Mouse (Mus musculus) MEL (cell line): ENCODE results near the gene Col12a1. TPM values are rescaled to one million over a fixed set of nuclear protein-coding genes. Genes with fewer than 3 reads are reported as not detected.

Experiments
- DNase-seq: peaks from one replicate; pipeline ENCODE4 v3.0.0; 2011; ENCODE audit warnings: low read depth, low spot score
- H3K27ac ChIP-seq: 2 replicates; pipeline ENCODE4 v1.5.1; 2012; ENCODE audit warnings: low read depth, mild to moderate bottlenecking, control low read depth, low read length, moderate library complexity; ENCODE audit not compliant: control insufficient read depth
- H3K27me3 ChIP-seq, 2 experiments: fragments of 150-350 bp in 1 of 2; sonication (generic) in 1 of 2; 2 replicates each; pipeline ENCODE4 v1.6.1; 2012; ENCODE audit warnings: low read length in 2 of 2, mild to moderate bottlenecking in 2 of 2, improper control_type of control experiment in 1 of 2, moderate library complexity in 1 of 2; ENCODE audit not compliant: insufficient read depth in 2 of 2, control insufficient read depth in 1 of 2
- H3K36me3 ChIP-seq, 2 experiments: 2 replicates each; pipeline ENCODE4 v1.6.1; 2012 to 2014; ENCODE audit warnings: low read length in 2 of 2, improper control_type of control experiment in 1 of 2, inconsistent platforms in 1 of 2, mild to moderate bottlenecking in 1 of 2; ENCODE audit not compliant: insufficient read depth in 2 of 2, control insufficient read depth in 1 of 2
- H3K4me1 ChIP-seq, 2 experiments: fragments of 150-350 bp in 1 of 2; sonication (generic) in 1 of 2; 2 replicates each; pipeline ENCODE4 v1.6.1; 2012; ENCODE audit warnings: low read length in 2 of 2, improper control_type of control experiment in 1 of 2, mild to moderate bottlenecking in 1 of 2; ENCODE audit not compliant: insufficient read depth in 2 of 2, control insufficient read depth in 1 of 2
- H3K4me3 ChIP-seq, 2 experiments: fragments of 150-350 bp in 1 of 2; sonication (generic) in 1 of 2; 2 replicates each; pipeline ENCODE4 v1.5.1; 2012; ENCODE audit warnings: low read depth in 2 of 2, low read length in 2 of 2, mild to moderate bottlenecking in 2 of 2, moderate library complexity in 2 of 2, control low read depth in 1 of 2, improper control_type of control experiment in 1 of 2; ENCODE audit not compliant: control insufficient read depth in 1 of 2, insufficient read depth in 1 of 2
- H3K79me2 ChIP-seq: 2 replicates; pipeline ENCODE4 v1.6.1; 2012; ENCODE audit warnings: mild to moderate bottlenecking, low read length, moderate library complexity; ENCODE audit not compliant: control insufficient read depth, poor library complexity, insufficient read depth
- H3K9ac ChIP-seq: 2 replicates; pipeline ENCODE4 v1.6.1; 2012; ENCODE audit warnings: low read depth, mild to moderate bottlenecking, control low read depth, low read length, moderate library complexity; ENCODE audit not compliant: control insufficient read depth, poor library complexity, severe bottlenecking
- H3K9me3 ChIP-seq: fragments of 150-350 bp; sonication (generic); replicated peaks from 2 replicates; pipeline ENCODE4 v1.6.1; 2012; ENCODE audit warnings: mild to moderate bottlenecking, low read length, improper control_type of control experiment, moderate library complexity; ENCODE audit not compliant: insufficient read depth
- BHLHE40 ChIP-seq: IDR thresholded peaks from 2 replicates; pipeline ENCODE4 v1.6.1; 2012; ENCODE audit warnings: low read depth, mild to moderate bottlenecking, inconsistent platforms, low read length, improper control_type of control experiment, borderline replicate concordance
- CHD1 ChIP-seq: IDR thresholded peaks from 2 replicates; pipeline ENCODE4 v1.6.1; 2012; ENCODE audit warnings: low read depth, mild to moderate bottlenecking, inconsistent platforms, low read length, improper control_type of control experiment
- CHD2 ChIP-seq: IDR thresholded peaks from 2 replicates; pipeline ENCODE4 v1.6.1; 2011; ENCODE audit warnings: low read length, improper control_type of control experiment
- ELF1 ChIP-seq: IDR thresholded peaks from 2 replicates; pipeline ENCODE4 v1.6.1; 2014; ENCODE audit warnings: low read depth, mild to moderate bottlenecking, inconsistent platforms, low read length, improper control_type of control experiment, moderate library complexity
- ETS1 ChIP-seq: IDR thresholded peaks from 2 replicates; pipeline ENCODE4 v1.6.1; 2012; ENCODE audit warnings: low read depth, mild to moderate bottlenecking, inconsistent platforms, low read length, improper control_type of control experiment, moderate library complexity
- GATA1 ChIP-seq: IDR thresholded peaks from 2 replicates; pipeline ENCODE4 v1.6.1; 2011; ENCODE audit warnings: low read depth, low read length, improper control_type of control experiment
- MAX ChIP-seq: IDR thresholded peaks from 2 replicates; pipeline ENCODE4 v1.6.1; 2011; ENCODE audit warnings: low read length, improper control_type of control experiment
- MAZ ChIP-seq: IDR thresholded peaks from 2 replicates; pipeline ENCODE4 v1.6.1; 2012; ENCODE audit warnings: low read depth, mild to moderate bottlenecking, inconsistent platforms, low read length, improper control_type of control experiment
- MYB ChIP-seq: IDR thresholded peaks from 2 replicates; pipeline ENCODE4 v1.6.1; 2011; ENCODE audit warnings: mild to moderate bottlenecking, low read depth, low read length, improper control_type of control experiment
- MYC ChIP-seq: IDR thresholded peaks from 2 replicates; pipeline ENCODE4 v1.6.1; 2011; ENCODE audit warnings: low read depth, mild to moderate bottlenecking, low read length, improper control_type of control experiment, moderate library complexity
- POLR2A ChIP-seq, 2 experiments: IDR thresholded peaks; 2 replicates each; pipeline ENCODE4 v1.6.1; 2011 to 2012; ENCODE audit warnings: low read length in 2 of 2, mild to moderate bottlenecking in 2 of 2, control low read depth in 1 of 2, improper control_type of control experiment in 1 of 2, low read depth in 1 of 2, moderate library complexity in 1 of 2; ENCODE audit not compliant: control insufficient read depth in 1 of 2, insufficient read depth in 1 of 2, poor library complexity in 1 of 2
- POLR2AphosphoS5 ChIP-seq: IDR thresholded peaks from 2 replicates; pipeline ENCODE4 v1.6.1; 2012; ENCODE audit warnings: low read depth, borderline replicate concordance, mild to moderate bottlenecking, inconsistent platforms, low read length, moderate library complexity, mixed read lengths
- RAD21 ChIP-seq: IDR thresholded peaks from 2 replicates; pipeline ENCODE4 v1.6.1; 2011; ENCODE audit warnings: mild to moderate bottlenecking, low read depth, low read length, improper control_type of control experiment
- RCOR1 ChIP-seq: IDR thresholded peaks from 2 replicates; pipeline ENCODE4 v1.6.1; 2012; ENCODE audit warnings: low read depth, mild to moderate bottlenecking, inconsistent platforms, low read length, improper control_type of control experiment
- SMC3 ChIP-seq: IDR thresholded peaks from 2 replicates; pipeline ENCODE4 v1.6.1; 2011; ENCODE audit warnings: low read depth, low read length, improper control_type of control experiment
- TAL1 ChIP-seq: IDR thresholded peaks from 2 replicates; pipeline ENCODE4 v1.6.1; 2012; ENCODE audit warnings: mild to moderate bottlenecking, inconsistent platforms, low read length, moderate library complexity, mixed read lengths
- TBP ChIP-seq: IDR thresholded peaks from 2 replicates; pipeline ENCODE4 v1.8.0; 2011; ENCODE audit warnings: low read depth, low read length, improper control_type of control experiment
- TCF12 ChIP-seq: IDR thresholded peaks from 2 replicates; pipeline ENCODE4 v1.6.1; 2014; ENCODE audit warnings: low read depth, mild to moderate bottlenecking, inconsistent platforms, low read length, improper control_type of control experiment, moderate library complexity
- UBTF ChIP-seq: IDR thresholded peaks from 2 replicates; pipeline ENCODE4 v1.6.1; 2012; ENCODE audit warnings: low read depth, mild to moderate bottlenecking, inconsistent platforms, low read length, improper control_type of control experiment, moderate library complexity, borderline replicate concordance; ENCODE audit not compliant: insufficient read depth
- ZC3H11A ChIP-seq: IDR thresholded peaks from 2 replicates; pipeline ENCODE4 v1.6.1; 2012; ENCODE audit warnings: low read depth, mild to moderate bottlenecking, inconsistent platforms, low read length, improper control_type of control experiment
- ZKSCAN1 ChIP-seq: IDR thresholded peaks from 2 replicates; pipeline ENCODE4 v1.6.1; 2012; ENCODE audit warnings: low read depth, mild to moderate bottlenecking, inconsistent platforms, low read length, improper control_type of control experiment, moderate library complexity
- ZMIZ1 ChIP-seq: IDR thresholded peaks from 2 replicates; pipeline ENCODE4 v1.6.1; 2012; ENCODE audit warnings: low read depth, mild to moderate bottlenecking, inconsistent platforms, low read length, improper control_type of control experiment, moderate library complexity
- ZNF384 ChIP-seq: IDR thresholded peaks from 2 replicates; pipeline ENCODE4 v1.6.1; 2012; ENCODE audit warnings: low read depth, mild to moderate bottlenecking, inconsistent platforms, low read length, improper control_type of control experiment
- polyA plus RNA-seq, 2 experiments: library from polyadenylated mRNA; stranded (reverse) in 1 of 2; unstranded in 1 of 2; fragments of >175 nt in 1 of 2; fragments of >200 nt in 1 of 2; gene quantifications; 2 replicates each; pipeline versions ENCODE4 v1.2.1 to v1.2.4; 2012; ENCODE audit warnings: low replicate concordance in 2 of 2, low read depth in 1 of 2; ENCODE audit not compliant: insufficient read length in 2 of 2, insufficient read depth in 1 of 2, missing spikeins in 1 of 2
- total RNA-seq: library from RNA; depleted of rRNA; stranded (reverse); fragments of 300-350 nt; gene quantifications from 2 replicates; pipeline ENCODE4 v1.2.3, GENCODE M21; 2012

Gene Col12a1
- total and polyA plus RNA-seq, 3 experiments = 0.13 TPM; not detected in 2

DNA sequence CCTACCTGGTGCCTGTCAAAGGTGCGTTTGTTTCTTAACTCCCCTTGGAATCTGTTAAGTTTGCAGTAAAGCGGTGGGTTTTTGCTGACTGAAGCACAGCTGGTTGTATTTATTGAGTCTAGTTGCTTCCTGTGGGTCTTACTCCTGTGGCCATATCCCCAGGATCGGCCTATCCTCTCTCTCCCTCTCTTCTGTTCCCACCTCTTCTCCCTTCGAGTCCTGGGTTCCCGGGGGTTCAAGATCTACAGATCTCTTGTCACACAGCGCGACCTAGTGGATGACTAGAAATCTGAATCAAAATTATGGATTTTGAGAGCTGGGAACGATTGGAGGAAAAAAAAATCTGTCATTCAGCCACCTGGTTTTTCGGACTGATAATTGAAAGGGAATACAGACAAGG, 2.4 kb upstream of the Col12a1 start (continued):
- TF ChIP-seq BHLHE40 = no peak
- no peak for TF ChIP-seq TCF12
- TF ChIP-seq UBTF = no peak
- TF ChIP-seq ZNF384 = no peak
- TF ChIP-seq TBP = no peak
- TF ChIP-seq ELF1 = no peak
- TF ChIP-seq MYC = no peak
- TF ChIP-seq MAZ = no peak
- TF ChIP-seq MAX = no peak
- peak; percentile 71 for TF ChIP-seq RAD21
- peak; percentile 42; the same call in 1 of the 2 replicates for TF ChIP-seq ZC3H11A
- no peak for TF ChIP-seq MYB
- TF ChIP-seq CHD2 = no peak
- TF ChIP-seq ZKSCAN1 = no peak
- no peak for TF ChIP-seq RCOR1
- peak; percentile 61 for TF ChIP-seq SMC3
- no peak for TF ChIP-seq GATA1

DNA sequence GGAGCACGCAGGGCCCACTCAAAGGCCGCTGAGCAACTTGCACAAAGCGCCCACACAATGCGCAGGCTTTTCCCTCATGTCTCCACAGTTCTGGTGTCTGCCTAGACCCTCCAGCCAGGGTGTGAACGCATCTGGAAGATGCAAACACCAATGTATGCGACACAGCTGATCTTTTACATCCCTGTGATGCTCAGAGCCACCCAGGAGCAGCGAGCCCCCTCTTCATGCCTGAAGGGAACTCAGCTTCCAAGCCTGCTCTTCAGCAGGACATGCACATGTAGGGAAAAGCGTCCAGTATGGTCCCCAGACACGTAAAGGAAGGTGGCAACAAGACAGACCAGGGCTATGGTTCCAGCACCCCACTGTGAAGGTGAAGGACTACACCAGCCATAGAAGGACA, 1.5 kb upstream of the Col12a1 start:
- DNase-seq = no peak
- H3K4me1 ChIP-seq = no peaks in the 10 kb centered on the region
- no peak overlapping the region for H3K4me3 ChIP-seq
- no peak overlapping the region for H3K9ac ChIP-seq
- TF ChIP-seq POLR2A (IDR thresholded peaks at IDR 0.05; ENCODE audit: control insufficient read depth in 1 of 2, insufficient read depth in 1 of 2, low read depth in 1 of 2, low read length in 2 of 2, poor library complexity in 1 of 2) (no peak), SMC3 (no peak), TBP (no peak), ZMIZ1 (no peak), ZNF384 (no peak), MYC (no peak), MAX (no peak), TCF12 (no peak), CHD1 (no peak), TAL1 (no peak), ETS1 (no peak), ZKSCAN1 (no peak), POLR2AphosphoS5 (no peak)
- H3K36me3 ChIP-seq = no peaks in the 10 kb centered on the region
- no peaks in the 10 kb centered on the region for H3K27me3 ChIP-seq
- no peaks in the 10 kb centered on the region for H3K79me2 ChIP-seq
- H3K27ac ChIP-seq = no peak overlapping the region
- no peaks in the 10 kb centered on the region for H3K9me3 ChIP-seq
